Mouse (Mus musculus) layer of hippocampus, postnatal 14 days (tissue): ENCODE results near the gene Lzic. TPM values are rescaled to one million over a fixed set of nuclear protein-coding genes. Genes with fewer than 3 reads are reported as not detected.

Source experiments
- DNase-seq, 2 experiments: peaks; one replicate each; pipeline ENCODE4 v3.0.0; 2021 to 2022; ENCODE audit warnings: low spot score in 2 of 2, mixed read lengths in 1 of 2
- microRNA-seq, 2 experiments: library from miRNA; unstranded; fragments of <30 nt; microRNA quantifications; one replicate each; pipeline ENCODE4 v1.2.0; 2021
- total RNA-seq, 2 experiments: library from RNA; stranded (reverse); gene quantifications; 2 replicates each; pipeline ENCODE4 v1.2.3; 2021

Gene Lzic
- total RNA-seq, 2 experiments from 2014 or later = 24.0 to 26.9 TPM

DNA sequence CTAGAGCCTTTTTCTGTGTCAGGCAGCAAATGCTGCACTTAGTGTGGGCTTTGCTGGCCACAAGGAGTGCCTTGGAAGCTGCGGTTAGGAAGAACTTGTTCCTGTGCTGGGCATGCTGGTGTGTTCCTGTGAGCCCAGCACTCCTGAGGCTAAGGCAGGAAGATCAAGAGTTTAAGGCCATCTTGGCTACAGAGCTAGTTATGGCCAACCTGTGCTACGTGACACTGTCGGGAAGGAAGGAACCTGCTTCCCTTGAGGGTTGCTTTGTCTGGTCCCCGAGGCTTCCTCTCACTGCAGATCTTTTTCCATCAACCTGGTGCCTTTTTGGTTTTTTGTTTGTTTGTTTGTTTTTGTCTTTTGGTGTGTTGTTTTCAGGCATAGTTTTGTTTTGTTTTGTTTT is 40.1 kb downstream of the Lzic start:
- no peak for DNase-seq

DNA sequence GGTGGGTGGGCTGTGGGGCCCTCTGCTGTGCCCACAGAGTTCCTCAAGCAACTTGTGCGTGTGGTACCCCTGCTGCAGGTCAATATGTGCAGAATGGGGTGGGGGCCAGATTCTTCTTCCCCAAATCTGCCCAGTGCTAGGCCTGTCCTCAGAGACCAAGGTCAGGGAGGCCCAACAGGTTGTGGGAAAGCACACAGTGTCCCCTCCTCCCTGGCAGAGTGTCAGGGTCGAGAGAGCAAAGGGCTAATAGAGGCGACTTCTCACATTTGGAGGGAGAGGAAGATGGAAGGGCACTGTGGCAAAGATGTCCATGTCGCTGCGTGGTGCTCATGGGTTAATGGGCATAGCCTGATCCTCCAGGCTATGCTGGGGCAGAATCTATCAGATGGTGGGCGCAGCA is 40.8 kb downstream of the Lzic start:
- no peak for DNase-seq

DNA sequence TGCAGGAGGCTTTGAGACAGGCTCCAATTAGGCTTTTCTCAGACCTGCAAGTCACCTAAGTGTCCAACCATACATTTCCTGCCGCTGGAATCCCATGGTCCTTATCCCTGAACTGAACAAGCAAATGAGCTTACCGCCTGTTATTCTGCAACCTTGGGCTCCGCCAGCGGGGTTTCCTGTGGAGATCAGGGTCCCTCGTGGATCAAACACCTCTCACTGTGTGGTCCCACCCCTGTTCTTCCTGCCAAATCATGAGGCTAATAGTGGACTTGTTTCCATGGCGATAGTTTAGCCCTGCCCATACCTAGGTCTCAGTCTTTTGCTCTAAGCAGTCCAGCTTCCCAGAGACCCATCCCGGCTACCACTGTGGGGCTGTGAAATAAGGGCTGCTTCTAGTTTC is 41.3 kb downstream of the Lzic start:
- DNase-seq = no peak

DNA sequence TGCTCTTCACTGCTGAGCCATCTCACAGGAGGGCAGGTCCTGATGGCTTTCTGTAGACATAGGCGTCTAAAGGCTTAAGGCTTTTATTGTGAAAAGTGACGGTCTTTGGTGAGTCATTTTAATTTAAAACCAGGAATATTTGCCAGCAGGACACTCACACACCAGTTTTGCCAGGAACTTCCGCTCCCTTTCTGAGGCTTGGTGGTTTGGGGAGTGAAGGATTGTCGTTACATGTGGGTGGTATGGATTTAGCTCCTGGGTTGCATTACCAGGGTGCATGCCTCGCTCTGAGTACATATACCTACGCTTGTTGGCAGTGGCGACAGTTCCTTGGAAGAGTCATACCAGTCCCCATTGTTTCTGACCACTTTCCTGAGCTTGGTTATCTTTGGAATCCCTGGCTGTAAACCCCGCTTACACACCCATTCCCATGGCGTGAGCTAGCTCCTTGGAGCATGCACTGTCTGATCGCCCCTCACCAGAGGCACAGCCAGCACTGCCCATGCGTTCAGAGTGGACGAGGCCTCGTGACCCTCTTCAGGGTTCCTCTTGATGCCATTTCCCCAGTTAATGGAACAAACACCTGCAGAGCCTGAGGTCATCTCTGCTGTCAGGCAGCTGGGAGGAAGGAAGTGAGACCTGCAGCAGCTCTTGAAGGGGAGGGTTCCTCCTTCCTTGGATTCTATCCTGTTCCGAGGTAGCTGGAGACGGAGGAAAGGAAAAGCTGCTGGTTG is 42.8 kb downstream of the Lzic start:
- no peak for DNase-seq

DNA sequence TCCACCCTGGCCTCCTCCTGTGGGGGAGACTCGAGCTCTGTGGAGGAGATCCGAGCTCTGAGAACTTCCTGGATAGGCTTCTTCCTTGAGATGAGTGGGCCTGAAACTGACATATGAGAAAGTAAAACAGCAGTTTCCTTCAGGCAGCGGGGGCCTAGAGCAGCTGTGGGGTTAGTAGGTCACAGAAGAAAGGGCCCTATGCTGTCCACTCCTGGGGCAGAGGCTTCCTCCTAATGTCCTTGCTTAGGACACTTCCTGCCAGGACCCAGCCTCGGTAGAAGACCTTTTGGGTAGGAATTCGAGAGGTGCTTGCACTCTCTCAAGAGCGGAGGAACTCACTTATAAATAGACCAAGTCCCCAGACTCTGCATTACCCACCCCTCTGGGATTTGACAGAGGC is 44.7 kb downstream of the Lzic start:
- no peak for DNase-seq

DNA sequence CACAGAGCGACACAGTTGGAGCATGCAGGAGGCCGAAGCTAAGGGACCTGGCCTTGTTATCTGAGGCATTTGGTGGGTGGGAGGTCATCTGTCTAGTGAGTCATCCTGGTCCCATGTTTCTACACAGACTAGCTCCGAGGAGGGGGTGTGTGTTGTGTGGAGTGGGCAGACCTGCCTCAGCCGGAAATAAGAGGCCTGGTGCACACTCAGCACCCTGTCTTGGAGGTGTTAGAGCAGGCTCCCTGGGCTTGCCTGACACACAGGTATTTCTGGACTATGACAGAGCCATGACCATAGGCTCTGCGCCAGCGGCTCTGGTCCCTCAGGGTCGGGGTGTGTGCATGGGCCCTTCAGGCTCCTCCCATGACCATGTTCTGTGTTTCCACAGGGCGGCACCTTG is 54.4 kb downstream of the Lzic start:
- no peak for DNase-seq

DNA sequence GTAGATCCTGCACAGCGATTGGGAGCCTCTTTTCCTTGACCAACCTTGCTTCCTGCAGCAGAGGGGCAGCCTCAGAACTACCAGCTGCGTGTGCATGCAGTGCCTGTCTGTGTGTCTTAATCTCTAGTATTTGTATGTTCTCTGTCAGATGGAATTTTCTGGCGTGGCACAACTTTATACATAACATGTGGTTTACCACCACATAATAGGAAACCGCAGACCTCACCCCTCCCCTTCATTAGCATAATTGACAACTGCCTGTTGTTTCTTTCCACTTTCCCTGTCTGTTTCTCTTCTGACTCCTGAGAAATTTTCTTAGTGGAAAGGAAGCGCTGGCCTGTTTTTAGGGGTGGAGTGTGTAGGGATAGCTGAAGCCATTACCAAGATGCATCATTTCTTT is 56.9 kb downstream of the Lzic start:
- DNase-seq = no peak

DNA sequence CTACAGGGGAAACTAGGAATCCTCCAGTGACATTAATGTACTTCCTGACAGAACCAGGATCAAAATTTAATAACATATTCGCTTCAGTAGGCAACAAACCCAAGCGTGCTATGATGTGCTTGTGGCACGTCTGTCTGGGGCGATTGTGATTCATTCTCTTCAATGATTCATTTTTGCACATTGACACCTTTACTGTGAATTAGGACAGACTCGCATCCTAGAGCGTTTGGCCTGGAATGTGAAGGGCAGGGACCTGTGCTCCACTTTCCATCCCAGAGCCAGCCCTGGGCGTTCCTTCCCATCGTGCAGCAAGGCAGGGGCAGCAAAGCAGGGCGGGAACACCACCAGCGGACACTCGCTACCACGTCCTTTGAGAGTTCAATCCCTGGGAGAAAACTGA is 57.4 kb downstream of the Lzic start:
- no peak for DNase-seq

DNA sequence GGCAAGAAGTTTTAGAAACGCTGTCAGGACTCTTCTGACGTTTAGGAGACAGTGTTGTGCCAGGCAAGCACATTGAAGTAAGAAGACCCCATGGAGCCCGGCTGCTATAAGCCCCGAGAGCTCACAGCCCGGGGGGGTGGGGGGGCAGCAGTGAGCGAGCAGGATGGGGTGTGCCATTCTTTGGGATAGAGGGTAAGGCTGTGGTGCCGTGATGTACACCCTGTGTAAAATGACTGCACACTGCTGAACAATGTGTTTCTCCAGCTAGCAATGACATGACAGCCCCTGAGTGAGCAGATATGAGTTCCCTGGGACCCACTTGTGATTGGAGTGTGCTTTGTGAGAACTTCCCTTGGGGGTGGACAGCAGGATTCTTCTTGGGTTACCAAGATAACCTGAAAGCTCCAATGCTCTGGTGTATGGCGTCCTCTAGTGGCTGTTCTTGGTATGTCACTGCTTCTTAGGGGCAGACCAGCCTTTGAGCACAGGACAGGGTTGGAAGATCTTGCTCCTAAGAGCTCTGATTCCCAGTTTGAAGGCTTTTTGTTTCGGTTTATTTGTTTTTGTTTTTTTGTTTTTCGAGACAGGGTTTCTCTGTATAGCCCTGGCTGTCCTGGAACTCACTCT is 58.0 kb downstream of the Lzic start:
- DNase-seq = peak; percentile 84

DNA sequence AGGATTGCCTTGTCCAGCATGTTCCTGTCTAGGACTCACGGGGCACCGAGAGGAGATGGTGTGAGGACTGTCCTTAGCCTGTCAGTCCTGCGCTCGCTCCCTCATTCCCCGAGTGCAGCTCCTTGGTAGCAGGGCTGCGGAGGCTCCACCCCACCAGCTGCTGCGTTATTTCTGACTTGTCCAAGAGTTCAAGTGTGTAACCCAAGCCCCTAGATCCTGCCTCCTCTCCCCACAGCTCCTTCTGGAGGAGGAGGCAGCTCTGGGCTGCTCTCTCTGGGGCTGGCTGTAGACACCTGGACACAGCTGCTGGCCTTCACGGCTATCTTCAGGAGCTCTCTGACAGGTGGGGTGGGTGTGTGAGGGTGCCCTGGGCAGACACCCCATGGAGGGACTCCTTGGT is 59.9 kb downstream of the Lzic start:
- no peak for DNase-seq

Small RNAs within 50 kb of the gene (microRNA-seq; reads per million reads assigned to microRNA genes)
- 0.28 to 0.45 reads per million in 2 experiments for gene Mir5616

Other genes with a start within 250 kb of the Lzic start
- 100 to 1,000 TPM; 392 to 448 TPM for gene Kif1b, start 177.5 kb upstream of the Lzic start, total RNA-seq
- 100 to 1,000 TPM; 107 to 110 TPM for gene Ube4b, start 58.5 kb upstream of the Lzic start, total RNA-seq
- not detected for gene Rbp7, start 30.3 kb upstream of the Lzic start, total RNA-seq
- gene Tmem274, start 7.9 kb upstream of the Lzic start, total RNA-seq = not detected
- 1 to 10 TPM; 8.4 to 8.7 TPM for gene Nmnat1, start within 50 bp of the Lzic start, total RNA-seq
- 10 to 100 TPM; 57.9 to 58.9 TPM for gene Ctnnbip1, start 33.0 kb downstream of the Lzic start, total RNA-seq
- 100 to 1,000 TPM; 832 to 838 TPM for gene Clstn1, start 101.2 kb downstream of the Lzic start, total RNA-seq
- gene Pik3cd, start 217.3 kb downstream of the Lzic start, total RNA-seq = 10 to 100 TPM; 25.2 to 27.7 TPM